Mouse (Mus musculus): ENCODE results near the gene Tbx19.

DNA sequence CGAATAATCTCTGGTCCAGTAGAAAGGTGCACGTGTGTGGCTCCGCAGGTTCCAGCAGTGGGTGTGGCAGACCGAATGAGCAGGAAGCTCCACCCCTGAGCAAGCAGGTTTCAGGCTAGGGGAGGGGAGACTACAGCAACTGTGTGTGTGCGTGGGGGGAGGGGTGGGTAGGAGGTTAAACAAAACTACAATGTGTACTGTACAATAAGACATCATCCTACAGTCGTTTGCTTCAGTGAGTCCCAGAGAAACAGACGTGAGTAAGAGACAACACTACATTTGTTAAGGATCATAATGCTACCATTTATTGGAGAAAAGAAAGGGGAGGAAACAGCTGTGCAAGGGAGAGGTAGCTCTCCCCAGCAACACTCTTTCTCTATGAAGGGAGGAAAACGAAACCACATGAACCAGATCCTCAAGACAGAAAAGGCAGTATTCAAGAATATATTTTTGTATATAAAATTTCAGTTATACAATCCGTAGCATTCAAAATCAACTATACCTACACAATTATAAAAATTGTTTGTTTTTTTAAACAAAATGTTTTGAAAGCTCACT lies 13.6 kb upstream of the Tbx19 start:
- no peak for TF ChIP-seq POLR2A (IDR thresholded peaks at IDR 0.05; ENCODE audit: low read depth, low read length)
- no peak for TF ChIP-seq CTCF (IDR thresholded peaks at IDR 0.05; ENCODE audit: borderline replicate concordance, insufficient read depth, low read length)
